Mouse (Mus musculus) kidney, postnatal 0 days (tissue): Measurements from ENCODE around the gene Utp11. TPM values are rescaled to one million over a fixed set of nuclear protein-coding genes. Genes with fewer than 3 reads are reported as not detected.

ENCODE experiments used
- ATAC-seq: fragments of 200-750 bp; cut with Nextera tagmentation; replicated peaks from 2 replicates; pipeline ENCODE4 v1.8.0; 2017; ENCODE audit warnings: low read depth, moderate number of reproducible peaks, moderate TSS enrichment, moderate library complexity; ENCODE audit not compliant: low FRiP score
- DNase-seq: peaks from one replicate; pipeline ENCODE4 v3.0.0-alpha.2; 2016; ENCODE audit warnings: low spot score
- H3K27ac ChIP-seq: fragments of 300-500 bp; sonication (generic); 2 replicates; pipeline ENCODE4 v1.5.1; 2014; ENCODE audit warnings: mild to moderate bottlenecking
- H3K27me3 ChIP-seq: fragments of 300-500 bp; sonication (generic); 2 replicates; pipeline ENCODE4 v1.6.1; 2014; ENCODE audit warnings: low read length, mixed read lengths; ENCODE audit not compliant: insufficient read depth
- H3K36me3 ChIP-seq: fragments of 300-500 bp; sonication (generic); 2 replicates; pipeline ENCODE4 v1.6.1; 2014; ENCODE audit warnings: low read length, mixed read lengths; ENCODE audit not compliant: insufficient read depth
- H3K4me1 ChIP-seq: fragments of 300-500 bp; sonication (generic); replicated peaks from 2 replicates; pipeline ENCODE4 v1.6.1; 2014; ENCODE audit warnings: antibody characterized with exemption, low read length, mixed read lengths; ENCODE audit not compliant: insufficient read depth
- H3K4me2 ChIP-seq: fragments of 300-500 bp; sonication (generic); 2 replicates; pipeline ENCODE4 v1.6.1; 2014; ENCODE audit warnings: mild to moderate bottlenecking, low read length, moderate library complexity, mixed read lengths
- H3K4me3 ChIP-seq: fragments of 300-500 bp; sonication (generic); replicated peaks from 2 replicates; pipeline ENCODE4 v1.5.1; 2014; ENCODE audit warnings: low read depth, low read length
- H3K9ac ChIP-seq: fragments of 300-500 bp; sonication (generic); 2 replicates; pipeline ENCODE4 v1.6.1; 2014; ENCODE audit warnings: low read depth, low read length
- H3K9me3 ChIP-seq: fragments of 300-500 bp; sonication (generic); replicated peaks from 2 replicates; pipeline ENCODE4 v1.6.1; 2016; ENCODE audit warnings: low read length, inconsistent platforms, mixed read lengths
- CTCF ChIP-seq: IDR thresholded peaks from 2 replicates; pipeline ENCODE4 v1.5.1; 2016; ENCODE audit warnings: antibody characterized with exemption, low read depth, mild to moderate bottlenecking, moderate library complexity
- WGBS: fragments of 180-500 bp; shearing (Covaris S2); extraction: QIAGEN DNeasy Blood & Tissue Kit; methylation state at CpG from one replicate; pipeline ENCODE4 v1.1.7; 2014; 5-methylcytosine and 5-hydroxymethylcytosine counted together
- polyA plus RNA-seq: library from polyadenylated mRNA; unstranded; fragments of >200 nt; fragmentation: Nextera tagmentation; extraction: Ambion mirVana; gene quantifications from 2 replicates; pipeline ENCODE4 v1.2.1, GENCODE M21; 2015

Gene Utp11
- polyA plus RNA-seq, 1 experiment from 2014 or later = 61.8 TPM

DNA sequence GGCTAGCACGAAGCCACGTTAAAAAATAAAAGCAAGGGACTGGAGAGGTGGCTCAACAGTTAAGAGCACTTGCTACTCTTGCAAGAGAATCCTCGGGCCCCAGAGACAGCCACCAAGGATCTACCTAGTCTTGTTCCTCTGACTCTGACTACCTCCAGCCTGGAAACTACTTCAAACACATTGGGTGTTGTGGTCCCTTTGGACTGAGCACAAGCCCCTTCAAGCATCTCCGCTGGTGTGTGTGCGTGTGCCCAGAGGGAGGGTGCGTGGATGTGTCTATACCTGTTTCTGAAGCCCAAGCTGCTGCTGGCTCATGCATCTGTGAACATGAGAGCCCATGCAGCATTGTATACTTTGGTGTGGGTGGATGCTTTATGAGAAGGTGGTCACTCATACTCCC lies 17.4 kb downstream of the Utp11 start:
- H3K36me3 ChIP-seq = peaks cover 28% of the 10 kb centered on the region; the same call in 1 of the 2 replicates
- H3K4me1 ChIP-seq = peaks cover 5% of the 10 kb centered on the region; the same call in 1 of the 2 replicates
- H3K4me2 ChIP-seq = no peak overlapping the region
- DNase-seq (no peak), ATAC-seq (no peak)
- H3K9ac ChIP-seq = no peak overlapping the region
- WGBS = 88% methylated on average over 6 of the region's 6 CpGs
- TF ChIP-seq CTCF = no peak
- peaks cover 10% of the 10 kb centered on the region; the same call in 1 of the 2 replicates for H3K27me3 ChIP-seq
- no peaks in the 10 kb centered on the region for H3K9me3 ChIP-seq
- no peak overlapping the region for H3K4me3 ChIP-seq
- H3K27ac ChIP-seq = no peak overlapping the region

DNA sequence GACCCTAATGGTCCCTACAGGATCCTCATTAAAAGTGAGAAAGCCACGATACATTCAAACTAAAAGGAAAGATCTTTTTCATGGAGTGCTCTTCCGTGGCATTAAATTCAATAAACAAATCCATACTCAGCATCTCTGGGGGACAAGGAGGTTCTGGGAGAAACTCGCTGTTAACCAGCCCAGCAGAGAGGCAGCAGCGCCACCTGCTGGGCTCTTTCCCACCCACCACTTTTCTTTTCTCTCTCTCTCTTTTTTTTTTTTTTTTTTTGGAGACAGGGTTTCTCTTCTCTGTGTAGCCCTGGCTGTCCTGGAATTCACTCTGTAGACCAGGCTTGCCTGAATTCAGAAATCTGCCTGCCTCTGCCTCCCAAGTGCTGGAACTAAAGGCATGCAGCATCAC lies 18.4 kb downstream of the Utp11 start:
- Histone ChIP-seq H3K27ac (no peak overlapping the region), H3K9ac (no peak overlapping the region), H3K4me2 (no peak overlapping the region), H3K4me3 (no peak overlapping the region), H3K36me3 (peaks cover 20% of the 10 kb centered on the region; the same call in 1 of the 2 replicates), H3K4me1 (peaks cover 5% of the 10 kb centered on the region; the same call in 1 of the 2 replicates), H3K27me3 (peaks cover 10% of the 10 kb centered on the region; the same call in 1 of the 2 replicates), H3K9me3 (no peaks in the 10 kb centered on the region)
- 5% methylated on average over 4 of the region's 4 CpGs for WGBS
- ATAC-seq (no peak), DNase-seq (peak; percentile 81)
- peak; percentile 87 for TF ChIP-seq CTCF

DNA sequence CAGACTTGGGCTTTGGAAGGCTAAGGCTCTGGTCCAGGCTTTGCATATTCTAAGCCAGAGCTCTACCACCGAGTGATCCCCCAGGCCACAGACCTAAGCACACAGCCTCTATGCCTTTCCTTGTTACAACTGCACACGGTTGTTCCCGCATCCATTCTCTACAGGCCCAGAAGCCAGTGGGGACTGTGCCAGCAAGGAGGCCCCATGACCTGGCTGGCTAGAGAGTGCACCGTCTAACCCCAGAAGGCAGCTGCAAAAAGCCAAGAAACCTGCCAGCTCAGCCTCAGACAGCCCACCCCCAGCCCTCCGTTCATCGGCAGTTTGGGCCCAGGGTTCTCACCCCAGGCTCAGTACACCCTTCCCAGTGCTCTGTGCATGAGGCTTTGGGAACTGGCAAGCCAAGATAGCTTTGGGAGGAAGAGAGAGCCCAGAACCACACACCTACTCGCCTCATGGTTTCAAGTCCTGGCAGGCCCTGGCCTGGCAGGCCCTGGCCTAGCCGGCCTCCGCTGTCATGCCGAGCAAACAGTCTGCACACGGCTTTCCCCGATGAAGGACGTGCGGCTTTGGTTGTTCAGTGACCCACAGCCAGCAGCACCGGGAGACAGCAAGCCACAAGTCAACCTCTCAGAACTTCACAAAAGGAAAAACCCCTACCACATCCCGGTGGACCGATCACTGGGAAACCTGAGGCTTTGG lies 18.9 kb downstream of the Utp11 start:
- no peak for DNase-seq
- Histone ChIP-seq H3K27ac (no peak overlapping the region), H3K4me2 (no peak overlapping the region), H3K36me3 (peaks cover 19% of the 10 kb centered on the region; the same call in 1 of the 2 replicates), H3K9ac (no peak overlapping the region), H3K4me3 (no peak overlapping the region), H3K4me1 (peaks cover 5% of the 10 kb centered on the region; the same call in 1 of the 2 replicates), H3K9me3 (no peaks in the 10 kb centered on the region), H3K27me3 (peaks cover 10% of the 10 kb centered on the region; the same call in 1 of the 2 replicates)
- WGBS = 70% methylated on average over 17 of the region's 17 CpGs
- no peak for TF ChIP-seq CTCF
- no peak for ATAC-seq

DNA sequence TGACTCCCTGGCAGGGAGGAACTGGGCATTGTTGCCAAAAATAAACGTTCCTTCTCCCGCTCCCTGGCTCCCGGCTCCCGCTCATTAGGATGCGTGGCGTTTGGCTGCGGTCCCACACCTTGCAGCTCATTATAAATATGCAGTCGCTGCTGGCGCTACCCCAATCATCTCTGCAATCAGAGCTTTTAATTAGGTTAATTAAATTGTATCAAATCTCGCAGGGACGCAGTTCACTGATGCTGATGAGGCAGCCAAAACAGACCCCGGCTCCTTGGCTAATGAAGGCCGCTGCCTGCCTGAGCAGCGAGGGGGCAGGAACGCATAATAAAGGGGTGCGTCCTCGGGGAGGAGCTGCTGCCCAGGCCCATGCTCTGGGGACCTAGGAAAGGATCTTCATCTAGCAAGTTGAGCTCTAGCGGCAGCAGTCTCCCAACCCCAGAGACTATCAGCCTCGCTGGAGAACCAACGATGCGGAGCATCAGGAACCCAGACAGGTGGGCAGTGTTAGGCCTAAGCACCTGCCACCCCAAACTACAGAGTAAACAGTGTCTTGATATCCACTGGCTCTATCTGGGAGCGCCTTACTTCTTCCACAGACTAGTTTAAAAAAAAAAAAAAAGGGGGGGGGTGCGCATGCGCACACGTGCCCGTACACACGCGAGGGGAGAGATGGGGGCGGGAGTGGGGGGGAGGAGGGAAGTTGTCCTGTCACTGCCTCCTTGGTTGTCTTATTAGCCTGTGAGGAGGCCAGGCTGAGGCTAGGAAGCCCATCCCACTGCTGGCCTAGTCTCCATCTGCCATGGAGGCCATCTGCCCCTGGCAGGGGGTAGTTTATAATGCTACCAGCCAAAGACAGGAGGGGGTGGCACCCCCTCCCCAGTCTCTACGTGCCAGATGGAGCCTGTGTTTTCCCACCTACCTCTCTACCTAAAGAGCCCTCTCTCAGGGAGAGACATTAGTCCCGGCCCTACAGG lies 20.8 kb downstream of the Utp11 start:
- Histone ChIP-seq H3K27ac (no peak overlapping the region), H3K4me3 (no peak overlapping the region), H3K4me2 (peak overlapping the region; percentile 23), H3K36me3 (peaks cover 11% of the 10 kb centered on the region; the same call in 1 of the 2 replicates), H3K9me3 (no peaks in the 10 kb centered on the region), H3K4me1 (peaks cover 5% of the 10 kb centered on the region; the same call in 1 of the 2 replicates), H3K27me3 (peaks cover 10% of the 10 kb centered on the region; the same call in 1 of the 2 replicates), H3K9ac (no peak overlapping the region)
- peak; percentile 11; the same call in 1 of the 2 replicates for TF ChIP-seq CTCF
- WGBS = 6% methylated on average over 30 of the region's 31 CpGs
- ATAC-seq (no peak; the same call in 1 of the 2 replicates), DNase-seq (no peak)

DNA sequence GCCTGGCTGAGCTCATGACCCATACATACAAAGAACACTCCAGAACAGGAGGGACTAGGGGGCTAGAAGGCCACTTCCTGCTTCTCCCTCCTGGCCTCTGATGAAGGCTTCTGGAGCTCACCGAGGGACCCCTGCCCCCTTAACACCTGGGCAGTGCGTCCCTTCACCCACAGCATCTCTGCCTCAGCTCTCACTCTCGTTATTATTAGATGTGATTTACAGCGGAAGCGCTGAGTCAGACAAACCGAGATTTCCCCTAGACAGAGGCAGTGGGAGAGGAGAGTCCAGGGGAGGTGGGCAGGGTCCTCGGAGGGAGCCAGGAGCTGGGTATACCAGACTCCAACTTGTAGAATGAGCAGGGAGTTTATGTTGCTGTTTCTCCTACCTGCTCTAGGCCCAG lies 21.8 kb downstream of the Utp11 start:
- H3K27ac ChIP-seq = no peak overlapping the region
- ATAC-seq = no peak
- H3K4me3 ChIP-seq = no peak overlapping the region
- peaks cover 15% of the 10 kb centered on the region; the same call in 1 of the 2 replicates for H3K27me3 ChIP-seq
- H3K4me2 ChIP-seq = no peak overlapping the region
- H3K9ac ChIP-seq = no peak overlapping the region
- no peak for DNase-seq
- no peaks in the 10 kb centered on the region for H3K9me3 ChIP-seq
- peaks cover 4% of the 10 kb centered on the region; the same call in 1 of the 2 replicates for H3K36me3 ChIP-seq
- TF ChIP-seq CTCF = no peak
- peaks cover 5% of the 10 kb centered on the region; the same call in 1 of the 2 replicates for H3K4me1 ChIP-seq
- 25% methylated on average over 7 of the region's 7 CpGs for WGBS

DNA sequence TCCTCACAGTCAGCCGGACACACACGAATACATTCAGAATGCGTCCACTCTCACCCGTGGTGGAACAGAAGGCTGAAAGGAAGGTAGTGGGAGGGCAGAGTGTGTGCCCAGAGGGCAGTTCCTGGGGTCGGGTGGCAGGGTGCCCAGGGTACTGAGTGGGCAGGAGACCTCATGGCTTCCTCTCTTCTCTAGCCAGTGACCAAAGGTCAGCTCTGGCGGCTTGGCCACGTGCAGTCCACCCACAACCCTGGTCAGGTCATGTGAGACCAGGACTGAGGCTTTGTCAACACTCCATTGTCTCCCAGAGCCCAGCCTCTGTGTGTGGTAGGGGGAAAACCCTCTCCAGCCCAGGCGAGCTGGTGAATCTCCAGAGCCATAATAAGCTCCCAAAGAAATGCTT lies 23.2 kb downstream of the Utp11 start:
- peaks cover 5% of the 10 kb centered on the region; the same call in 1 of the 2 replicates for H3K4me1 ChIP-seq
- H3K27ac ChIP-seq = no peak overlapping the region
- H3K9me3 ChIP-seq = no peaks in the 10 kb centered on the region
- no peak for TF ChIP-seq CTCF
- DNase-seq = no peak
- ATAC-seq = no peak
- no peak overlapping the region for H3K9ac ChIP-seq
- WGBS = 65% methylated on average over 8 of the region's 8 CpGs
- no peak overlapping the region for H3K4me2 ChIP-seq
- no peaks in the 10 kb centered on the region for H3K36me3 ChIP-seq
- H3K4me3 ChIP-seq = no peak overlapping the region
- peaks cover 16% of the 10 kb centered on the region; the same call in 1 of the 2 replicates for H3K27me3 ChIP-seq
